Mouse (Mus musculus): ENCODE measurements around the gene Syne1.

Gene Syne1

GRCm38 (mm10) chr10:5437766-5438165 is 113.5 kb downstream of the Syne1 start:
- DNase-seq (ENCODE audit: low read depth) = no peak

GRCm38 (mm10) chr10:5423984-5424383 is 127.3 kb downstream of the Syne1 start:
- no peak for DNase-seq (ENCODE audit: low read depth)

- no peak for DNase-seq (ENCODE audit: low read depth)
Observed at GRCm38 (mm10) chr10:5415730-5416129, 135.6 kb downstream of the Syne1 start.

GRCm38 (mm10) chr10:5384131-5384776 is 167.0 kb downstream of the Syne1 start:
- DNase-seq (ENCODE audit: low read depth) = no peak

GRCm38 (mm10) chr10:5381536-5381935 is 169.7 kb downstream of the Syne1 start:
- no peak for DNase-seq (ENCODE audit: low read depth)

- DNase-seq (ENCODE audit: low read depth) = no peak
Observed at GRCm38 (mm10) chr10:5378969-5379368, 172.3 kb downstream of the Syne1 start.

GRCm38 (mm10) chr10:5369599-5369998 is 181.7 kb downstream of the Syne1 start:
- DNase-seq (ENCODE audit: low read depth) = no peak

GRCm38 (mm10) chr10:5368266-5368665 is 183.0 kb downstream of the Syne1 start:
- DNase-seq (ENCODE audit: low read depth) = no peak

GRCm38 (mm10) chr10:5367465-5368011 is 183.7 kb downstream of the Syne1 start:
- no peak for DNase-seq (ENCODE audit: low read depth)

GRCm38 (mm10) chr10:5360560-5360959 is 190.7 kb downstream of the Syne1 start:
- DNase-seq (ENCODE audit: low read depth) = no peak

- no peak for DNase-seq (ENCODE audit: low read depth)
Observed at GRCm38 (mm10) chr10:5356614-5357013, 194.7 kb downstream of the Syne1 start.

- no peak for DNase-seq (ENCODE audit: low read depth)
Observed at GRCm38 (mm10) chr10:5353390-5353789, 197.9 kb downstream of the Syne1 start.

GRCm38 (mm10) chr10:5346911-5347310 is 204.4 kb downstream of the Syne1 start:
- no peak for DNase-seq (ENCODE audit: low read depth)

GRCm38 (mm10) chr10:5343211-5343610 is 208.1 kb downstream of the Syne1 start:
- DNase-seq (ENCODE audit: low read depth) = no peak

GRCm38 (mm10) chr10:5336394-5336793 is 214.9 kb downstream of the Syne1 start:
- no peak for DNase-seq (ENCODE audit: low read depth)

GRCm38 (mm10) chr10:5332801-5333200 is 218.5 kb downstream of the Syne1 start:
- DNase-seq (ENCODE audit: low read depth) = no peak

GRCm38 (mm10) chr10:5326716-5327115 is 224.6 kb downstream of the Syne1 start:
- DNase-seq (ENCODE audit: low read depth) = no peak

GRCm38 (mm10) chr10:5323741-5324395 is 227.4 kb downstream of the Syne1 start:
- DNase-seq (ENCODE audit: low read depth) = no peak

GRCm38 (mm10) chr10:5322562-5322961 is 228.7 kb downstream of the Syne1 start:
- no peak for DNase-seq (ENCODE audit: low read depth)

- peak; percentile 33 for DNase-seq (ENCODE audit: low read depth)
Observed at GRCm38 (mm10) chr10:5317602-5318001, 233.7 kb downstream of the Syne1 start.

GRCm38 (mm10) chr10:5312437-5312836 is 238.8 kb downstream of the Syne1 start:
- no peak for DNase-seq (ENCODE audit: low read depth)

- DNase-seq (ENCODE audit: low read depth) = no peak
Observed at GRCm38 (mm10) chr10:5309961-5310713, 241.1 kb downstream of the Syne1 start.

GRCm38 (mm10) chr10:5309398-5309797 is 241.9 kb downstream of the Syne1 start:
- no peak for DNase-seq (ENCODE audit: low read depth)
